Mouse (Mus musculus): ENCODE data around the gene Skiv2l. TPM values are rescaled to one million over a fixed set of nuclear protein-coding genes. Genes with fewer than 3 reads are reported as not detected.
"Not testable (repeated sequence)": the region's sequence is repeated elsewhere in the genome, so short reads cannot be mapped to it uniquely, and the experiment has no call there.

The Skiv2l gene
- total RNA-seq, 2 experiments from 2014 or later = 70.9 to 80.2 TPM

DNA sequence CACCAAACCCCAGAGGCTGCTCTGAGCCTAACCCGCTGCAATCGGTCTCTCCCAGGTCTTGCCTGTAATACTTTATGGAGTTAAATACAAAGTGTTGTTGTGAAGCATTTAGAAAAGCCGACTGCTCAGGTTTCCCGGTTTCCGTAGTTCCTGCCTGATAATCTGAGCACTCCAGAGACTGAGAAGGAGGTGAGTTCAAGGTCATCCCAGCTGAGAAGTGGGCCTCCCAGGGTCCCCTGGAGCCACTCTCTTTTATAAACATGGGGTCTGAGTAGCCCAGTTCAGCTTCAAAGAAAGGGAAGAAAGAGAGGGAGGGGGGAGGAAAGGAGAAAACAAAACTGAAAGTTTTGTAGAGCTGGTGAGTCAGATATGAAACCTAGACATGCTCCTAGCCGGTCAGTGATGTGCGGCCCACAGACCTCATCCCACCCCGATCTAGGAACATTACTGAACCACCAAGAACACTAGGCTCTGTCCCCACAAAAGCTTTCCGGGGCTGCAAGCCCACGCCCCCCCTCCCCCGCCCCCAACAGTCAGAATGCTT is 29.4 kb upstream of the Skiv2l start, which contains the start of gene Zbtb12:
Gene Zbtb12 (plus strand): TSS at position 148 of the 544 bp plus-strand sequence.
- DNase-seq (ENCODE audit: low spot score in 2 of 2) = no peak

DNA sequence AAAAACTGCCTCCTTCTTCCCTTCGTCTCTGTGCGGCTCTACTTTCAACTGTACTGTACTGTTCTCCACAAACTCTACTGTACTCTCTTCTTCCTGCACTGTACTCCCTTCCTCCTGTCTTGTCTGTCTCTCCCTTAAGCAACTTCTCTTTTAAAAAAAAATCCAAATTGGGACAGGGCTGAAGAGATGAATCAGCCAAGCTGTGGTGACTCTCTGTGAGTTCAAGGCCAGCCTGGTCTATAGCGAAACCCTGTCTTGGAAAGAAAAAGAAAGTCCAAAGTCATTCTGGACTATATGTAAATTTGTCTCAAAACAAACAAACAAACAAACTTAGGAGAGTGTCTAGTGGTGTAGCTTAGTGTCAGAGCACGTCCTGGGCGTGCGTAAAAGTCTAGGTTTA is 24.3 kb upstream of the Skiv2l start:
- DNase-seq (ENCODE audit: low spot score in 2 of 2) = no peak

DNA sequence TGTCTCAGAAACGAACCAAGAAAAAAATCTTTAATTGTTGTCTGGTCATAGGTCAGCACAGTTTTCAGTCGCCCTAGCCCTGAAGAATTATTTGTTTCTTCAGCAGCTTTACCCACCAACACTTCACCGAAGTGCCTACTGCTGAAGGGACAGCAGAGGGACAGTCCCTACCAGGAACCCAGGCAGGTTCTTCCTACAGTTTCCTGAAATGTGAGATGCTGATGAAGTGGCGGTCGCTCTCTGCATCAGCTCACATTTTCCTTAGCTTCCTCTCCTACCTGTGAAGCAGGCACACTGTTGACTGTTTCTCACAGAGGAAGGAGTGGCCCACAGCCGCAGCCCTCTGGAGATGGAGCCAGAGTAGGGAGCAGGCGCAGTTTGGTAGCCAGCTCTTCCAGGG is 16.0 kb upstream of the Skiv2l start:
- no peak for DNase-seq (ENCODE audit: low spot score in 2 of 2)

DNA sequence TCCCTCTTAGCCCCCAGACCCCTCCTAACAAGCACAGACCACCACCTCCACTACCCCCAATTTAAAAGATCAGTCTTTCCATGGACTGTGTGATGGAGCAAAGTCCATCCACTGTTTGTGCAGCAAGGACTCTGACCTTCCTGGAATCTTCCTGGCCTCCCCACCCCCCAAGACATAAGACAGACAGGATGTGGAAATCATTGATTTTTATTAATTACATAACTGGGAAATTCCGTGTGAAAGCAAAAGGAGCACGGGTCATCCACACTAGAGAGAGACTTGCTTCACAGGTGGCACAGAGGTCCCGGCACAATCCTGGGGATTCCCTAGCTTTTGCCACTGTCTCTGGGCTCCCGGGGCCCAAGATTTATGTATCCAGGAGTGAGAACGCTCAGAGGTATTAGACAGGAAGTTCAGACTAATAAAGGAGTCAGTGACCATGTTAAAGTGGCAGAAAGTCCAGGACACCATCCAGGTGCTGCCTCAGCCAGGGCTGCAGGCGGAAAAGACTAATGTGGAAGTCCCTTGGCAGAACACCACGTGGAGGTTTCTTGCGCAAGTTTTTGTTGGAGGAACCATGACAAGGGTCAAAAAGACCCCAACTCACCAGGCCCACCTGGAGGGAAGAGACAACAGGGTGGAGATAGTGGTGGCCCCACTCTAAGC is 12.5 kb upstream of the Skiv2l start, which contains the start of gene Cfb:
Gene Cfb (minus strand): TSS at position 103 of the 666 bp plus-strand sequence.
- DNase-seq (ENCODE audit: low spot score in 2 of 2) = no peak

DNA sequence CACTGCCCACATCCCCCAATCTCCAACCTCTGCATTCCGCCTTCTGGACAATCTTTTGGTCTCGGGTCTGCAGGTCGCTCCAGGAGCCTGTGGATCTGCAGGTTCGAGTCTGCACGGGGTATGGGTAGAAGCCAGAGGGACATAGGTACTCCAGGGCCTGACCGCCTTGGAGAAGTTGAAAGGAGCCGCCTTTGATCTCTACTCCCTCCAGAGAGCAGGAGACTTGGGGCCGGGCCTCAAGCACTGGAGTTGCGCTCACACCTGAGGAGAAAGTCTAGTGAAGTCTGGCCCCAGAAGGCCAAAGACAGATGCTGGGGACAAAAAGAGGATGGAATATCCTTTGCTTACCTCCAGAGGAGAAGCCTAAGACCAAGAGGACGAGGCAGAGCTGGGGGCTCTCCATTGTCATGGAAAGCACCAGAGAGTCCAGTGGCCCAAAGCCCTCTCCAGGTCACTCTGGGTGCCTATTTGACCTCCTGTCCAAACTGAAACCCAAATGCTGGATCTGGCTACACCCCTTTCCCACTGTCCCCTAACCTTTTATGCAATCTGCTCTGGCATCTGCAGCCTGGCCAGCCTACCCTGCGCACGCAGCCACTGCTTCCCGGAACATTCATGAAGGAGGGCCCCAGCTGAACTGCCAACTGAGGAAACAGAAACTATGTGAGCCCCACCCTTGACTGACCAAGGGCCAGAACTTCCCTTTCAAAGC is 11.8 kb upstream of the Skiv2l start:
- DNase-seq (ENCODE audit: low spot score in 2 of 2) = no peak

DNA sequence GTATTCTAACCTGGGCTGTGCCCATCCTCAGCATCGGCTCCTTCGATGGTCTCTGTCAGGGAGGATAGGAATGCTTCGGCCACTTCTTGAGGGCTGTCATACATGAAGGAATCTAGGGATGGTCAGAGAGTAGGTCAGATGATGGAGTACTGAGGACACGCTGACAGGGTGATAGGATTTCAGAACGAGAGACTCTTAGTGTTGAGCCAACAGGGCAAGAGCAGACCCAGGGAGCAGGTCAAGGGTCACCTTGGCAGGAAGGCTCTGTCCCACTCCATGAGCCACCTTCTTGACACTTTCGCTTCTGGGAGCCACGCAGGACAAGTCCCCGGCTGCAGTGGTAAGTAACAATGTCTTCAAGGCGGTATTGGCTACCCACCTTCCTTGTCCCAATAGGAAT is 10.5 kb upstream of the Skiv2l start:
- DNase-seq (ENCODE audit: low spot score in 2 of 2) = no peak

DNA sequence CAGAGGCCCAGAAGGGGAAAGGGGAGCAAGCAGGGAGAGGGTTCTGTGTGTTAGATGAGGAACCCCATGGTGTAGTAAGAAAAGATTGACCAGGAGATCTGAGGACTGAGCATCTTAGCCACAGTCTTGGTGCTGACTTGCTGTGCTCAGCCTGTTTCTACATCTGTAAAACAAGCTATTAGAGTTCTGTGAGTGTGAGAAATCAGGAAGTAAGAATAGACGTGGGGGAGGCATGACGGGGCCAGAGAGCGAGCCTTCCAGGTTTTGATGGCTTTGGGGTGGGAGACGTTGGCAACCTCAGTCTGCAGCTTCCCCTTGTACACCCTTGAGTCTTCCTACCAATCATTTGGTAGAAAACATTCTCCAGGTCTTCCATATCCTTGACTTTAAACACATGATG is 8.7 kb upstream of the Skiv2l start:
- DNase-seq (ENCODE audit: low spot score in 2 of 2) = no peak

DNA sequence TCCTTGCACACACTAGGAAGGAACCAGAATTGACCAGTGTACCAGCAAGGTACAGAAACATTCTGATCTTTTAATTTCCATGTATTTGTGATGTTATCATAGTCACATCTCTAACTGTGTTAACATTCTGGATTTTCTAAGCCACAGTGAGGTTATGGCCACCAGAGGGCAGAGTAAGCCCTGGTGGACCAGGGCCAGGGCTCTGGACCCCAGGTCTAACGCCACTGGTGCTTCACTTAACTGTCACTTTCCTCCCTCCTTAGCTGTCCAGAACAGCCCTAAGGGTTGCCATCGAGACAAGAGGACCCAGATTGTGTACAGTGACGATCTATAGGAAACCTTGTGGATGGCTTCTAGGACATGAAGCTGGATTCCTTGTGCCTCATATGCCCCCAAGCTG is 5.8 kb upstream of the Skiv2l start:
- no peak for DNase-seq (ENCODE audit: low spot score in 2 of 2)

DNA sequence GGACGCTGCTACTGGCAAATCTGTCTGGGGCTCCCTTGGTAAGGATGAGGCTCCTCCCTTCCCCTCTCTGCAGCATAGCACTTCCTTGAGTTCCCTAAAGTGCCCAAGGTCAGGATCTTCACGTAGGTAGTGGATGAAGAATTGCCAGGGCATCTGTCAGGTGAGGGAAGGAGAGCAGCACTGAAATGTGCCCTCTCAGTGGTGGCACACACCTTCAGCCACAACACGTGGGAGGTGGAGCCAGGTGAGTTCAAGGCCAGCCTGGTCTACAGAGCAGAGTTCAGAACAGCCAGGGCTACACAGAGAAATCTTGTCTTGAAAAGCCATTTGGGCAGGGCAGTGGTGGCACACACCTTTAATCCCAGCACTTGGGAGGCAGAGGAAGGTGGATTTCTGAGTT is 4.8 kb upstream of the Skiv2l start:
- DNase-seq (ENCODE audit: low spot score in 2 of 2) = no peak

DNA sequence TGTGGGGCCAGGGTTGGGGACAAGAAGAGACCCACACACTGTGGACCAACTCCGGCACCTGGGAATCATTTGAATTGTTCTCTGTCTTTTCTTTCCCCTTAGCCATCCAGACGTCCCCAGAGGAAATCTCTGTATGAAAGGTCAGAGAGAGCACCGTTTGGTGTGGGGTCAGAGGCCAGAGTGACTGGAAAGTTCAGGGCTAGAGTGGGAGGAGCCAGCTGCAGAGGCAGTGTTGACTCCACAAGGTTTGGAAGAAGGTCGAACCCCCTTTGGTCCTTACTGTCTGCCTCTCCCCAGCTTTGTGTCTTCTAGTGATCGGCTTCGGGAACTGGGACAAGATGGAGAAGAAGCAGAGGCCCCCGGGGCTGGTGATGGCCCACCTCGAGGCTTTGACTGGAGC is 3.5 kb upstream of the Skiv2l start:
- no peak for DNase-seq (ENCODE audit: low spot score in 2 of 2)

DNA sequence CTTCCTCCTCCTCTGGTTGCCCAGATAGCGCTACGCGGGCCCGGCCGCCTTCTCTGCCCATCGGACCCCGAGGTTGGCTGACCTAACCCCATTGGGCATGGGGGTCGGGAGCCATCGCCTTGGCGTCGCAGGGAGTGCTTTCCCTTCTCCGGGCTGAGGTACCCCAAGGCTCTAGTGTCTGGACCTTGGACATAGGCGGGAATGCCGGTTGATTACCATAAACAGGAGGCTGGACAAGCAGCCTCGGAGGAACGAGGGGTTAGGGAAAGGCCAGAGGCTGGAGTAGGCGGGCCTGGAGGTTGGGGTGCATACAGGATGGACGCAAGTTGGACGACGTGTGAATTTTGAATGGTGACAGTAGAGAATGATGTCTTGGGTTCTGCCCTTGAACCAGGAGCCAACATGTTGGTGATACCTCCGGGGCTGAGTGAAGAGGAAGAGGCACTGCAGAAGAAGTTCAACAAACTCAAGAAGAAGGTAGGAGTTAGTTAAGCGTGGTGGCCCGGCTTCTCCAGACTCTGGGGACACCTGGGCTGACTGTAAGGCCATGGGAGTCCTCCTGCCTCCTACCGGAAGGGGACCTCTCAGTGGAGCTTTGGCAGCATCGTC is 611 bp upstream of the Skiv2l start:
- no peak for DNase-seq (ENCODE audit: low spot score in 2 of 2)

DNA sequence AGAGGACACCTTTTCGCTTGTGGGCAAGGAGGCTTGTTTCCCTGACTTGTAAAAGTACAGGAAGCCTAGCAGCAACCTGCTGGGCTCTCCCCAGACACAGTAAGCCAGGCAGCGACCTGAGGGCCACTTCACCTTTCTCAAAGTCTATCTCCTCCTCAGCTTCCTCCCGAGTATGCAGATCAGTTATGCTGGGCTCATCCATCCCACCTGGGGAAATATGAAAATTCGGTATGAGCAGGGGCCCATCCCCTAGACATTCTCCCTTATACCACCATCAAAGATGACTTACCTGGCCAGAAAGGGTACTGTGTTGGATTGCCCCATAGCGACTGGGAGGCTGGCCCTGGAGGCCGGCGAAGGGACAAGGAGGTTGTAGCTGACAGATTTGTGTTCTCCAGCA is 2.4 kb downstream of the Skiv2l start:
- DNase-seq (ENCODE audit: low spot score in 2 of 2) = no peak

DNA sequence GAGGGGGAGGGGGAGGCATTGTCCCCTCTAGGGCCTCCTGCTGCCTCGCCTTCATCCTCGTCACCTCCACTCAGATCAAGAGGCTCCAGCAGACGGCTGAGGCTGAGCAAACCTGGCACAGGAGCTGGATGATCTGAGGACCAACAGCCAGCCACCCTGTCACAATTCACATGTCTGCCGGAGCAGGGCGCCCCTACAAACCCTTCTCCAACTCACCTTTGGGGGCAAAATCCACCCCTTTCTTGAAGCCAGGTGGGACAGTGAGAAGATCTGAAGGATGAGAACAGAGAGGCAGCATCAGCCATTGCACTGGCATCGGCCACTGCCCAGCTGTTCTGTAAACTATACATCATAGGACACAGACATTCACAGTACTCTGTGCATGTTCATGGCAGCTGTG is 2.8 kb downstream of the Skiv2l start:
- DNase-seq (ENCODE audit: low spot score in 2 of 2) = no peak

DNA sequence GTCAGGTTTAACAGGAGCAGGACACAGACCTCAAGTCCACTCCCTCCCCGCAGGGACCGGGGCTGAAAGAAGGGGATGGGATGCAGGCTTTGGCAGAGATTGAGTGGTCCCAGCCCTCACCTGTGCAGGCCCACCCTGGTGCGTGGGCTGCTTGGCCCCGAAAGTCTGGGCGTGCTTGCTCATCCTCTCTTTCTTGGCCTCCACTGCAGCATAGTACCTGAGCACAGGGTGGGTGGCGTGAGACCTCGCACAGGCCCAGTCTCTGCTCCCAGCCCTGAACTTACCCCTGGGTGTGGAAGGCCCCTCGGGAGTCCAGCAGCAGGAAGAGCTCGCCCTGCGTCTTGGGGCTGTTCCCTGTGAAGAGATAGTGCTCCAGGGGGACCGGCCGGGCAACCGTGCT is 5.1 kb downstream of the Skiv2l start:
- DNase-seq (ENCODE audit: low spot score in 2 of 2) = no peak

DNA sequence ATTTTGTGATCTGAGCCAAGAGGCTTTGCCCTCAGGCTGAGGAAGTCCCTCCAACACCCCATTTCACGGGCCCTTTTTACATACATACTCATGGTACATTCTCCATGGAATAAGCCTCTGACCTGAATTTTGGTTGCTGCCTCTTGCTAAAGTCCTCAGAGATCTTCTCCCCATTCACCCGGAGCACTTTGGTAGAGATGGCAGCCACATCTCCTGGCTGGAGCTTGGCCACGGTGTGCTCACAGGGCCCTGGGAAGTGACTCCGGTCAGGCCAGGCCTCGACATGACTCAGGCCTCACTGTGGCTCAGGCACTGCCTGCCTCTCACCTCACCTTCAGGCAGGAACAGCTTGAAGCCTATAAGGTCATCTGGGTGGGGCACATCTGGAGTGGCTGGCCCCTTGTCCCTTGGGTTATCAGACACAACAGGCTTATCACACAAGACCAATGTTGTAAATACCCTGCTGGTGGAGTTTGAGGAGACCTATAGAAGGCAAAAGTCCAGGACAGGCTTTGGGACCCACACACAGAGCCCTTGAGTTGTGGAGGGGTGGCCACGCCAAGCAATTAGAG is 9.2 kb downstream of the Skiv2l start:
- no peak for DNase-seq (ENCODE audit: low spot score in 2 of 2)

DNA sequence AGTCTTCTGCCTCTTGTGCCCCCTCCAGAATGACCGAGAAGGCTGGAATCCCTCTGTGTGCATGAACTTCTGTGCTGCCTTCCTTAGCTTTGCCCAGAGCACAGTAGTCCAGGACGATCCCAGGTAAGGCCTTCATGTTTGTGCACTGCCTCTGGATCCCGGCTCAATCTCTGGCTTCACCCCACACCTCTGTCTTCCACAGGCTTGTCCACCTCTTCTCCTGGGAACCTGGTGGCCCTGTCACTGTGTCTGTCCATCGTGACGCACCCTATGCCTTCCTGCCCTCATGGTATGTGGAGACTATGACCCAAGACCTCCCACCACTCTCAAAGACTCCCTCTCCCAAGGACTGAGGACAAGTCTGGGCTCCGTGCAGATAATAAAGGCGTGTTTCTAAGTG is 11.2 kb downstream of the Skiv2l start:
- no peak for DNase-seq (ENCODE audit: low spot score in 2 of 2)

DNA sequence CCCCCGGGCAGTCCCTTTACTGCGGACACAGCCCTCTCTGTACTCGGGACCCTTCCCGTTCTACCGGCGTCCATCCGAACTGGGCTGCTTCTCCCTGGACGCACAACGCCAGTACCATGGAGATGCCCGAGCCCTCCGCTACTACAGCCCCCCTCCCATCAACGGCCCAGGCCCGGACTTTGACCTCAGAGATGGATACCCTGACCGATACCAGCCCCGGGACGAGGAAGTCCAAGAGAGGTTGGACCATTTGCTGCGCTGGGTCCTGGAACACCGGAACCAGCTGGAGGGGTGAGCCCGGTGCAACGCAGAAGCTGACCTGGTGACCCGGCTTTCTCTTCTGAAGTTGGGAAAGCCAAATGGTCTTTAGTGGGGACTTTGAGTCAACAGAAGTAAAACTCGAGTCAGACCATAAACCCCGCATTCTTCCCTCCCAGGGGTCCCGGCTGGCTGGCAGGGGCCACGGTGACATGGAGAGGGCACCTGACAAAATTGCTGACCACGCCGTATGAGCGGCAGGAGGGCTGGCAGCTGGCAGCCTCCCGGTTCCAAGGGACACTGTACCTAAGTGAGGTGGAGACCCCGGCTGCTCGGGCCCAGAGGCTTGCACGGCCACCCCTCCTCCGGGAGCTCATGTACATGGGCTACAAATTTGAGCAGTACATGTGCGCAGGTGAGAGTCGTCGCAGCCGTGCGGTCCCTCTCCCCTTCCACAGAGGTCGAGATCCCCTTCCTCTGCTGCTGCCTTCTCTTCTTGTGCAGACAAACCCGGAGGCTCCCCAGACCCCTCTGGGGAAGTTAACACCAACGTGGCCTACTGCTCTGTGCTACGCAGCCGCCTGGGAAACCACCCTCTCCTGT is 12.3 kb downstream of the Skiv2l start:
- no peak for DNase-seq (ENCODE audit: low spot score in 2 of 2)

DNA sequence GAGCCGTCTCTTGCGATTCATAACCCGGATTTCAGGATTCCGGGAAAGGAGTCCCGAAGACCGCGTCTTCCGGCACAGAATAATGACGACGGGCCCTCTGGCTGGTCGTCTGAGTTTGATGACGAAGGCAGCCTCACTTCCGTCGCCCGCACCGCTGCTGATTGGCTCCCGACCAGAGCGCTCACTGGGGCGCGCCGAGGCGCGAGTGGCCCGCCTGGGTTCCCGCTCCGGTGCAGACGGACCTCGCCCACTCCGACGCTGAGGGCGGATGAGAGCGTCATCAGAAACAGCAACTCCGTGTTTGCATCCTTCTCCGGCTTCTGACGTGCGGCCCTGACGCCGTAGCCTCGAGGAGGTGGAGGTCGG is 13.2 kb downstream of the Skiv2l start, which contains the start of the genes Stk19 and Dxo:
Gene Stk19 (minus strand): TSS at position 90 of the 366 bp plus-strand sequence.
Gene Dxo (plus strand): TSS at position 164 of the 366 bp plus-strand sequence.
- DNase-seq (ENCODE audit: low spot score in 2 of 2) = peak; percentile 91 to 92

DNA sequence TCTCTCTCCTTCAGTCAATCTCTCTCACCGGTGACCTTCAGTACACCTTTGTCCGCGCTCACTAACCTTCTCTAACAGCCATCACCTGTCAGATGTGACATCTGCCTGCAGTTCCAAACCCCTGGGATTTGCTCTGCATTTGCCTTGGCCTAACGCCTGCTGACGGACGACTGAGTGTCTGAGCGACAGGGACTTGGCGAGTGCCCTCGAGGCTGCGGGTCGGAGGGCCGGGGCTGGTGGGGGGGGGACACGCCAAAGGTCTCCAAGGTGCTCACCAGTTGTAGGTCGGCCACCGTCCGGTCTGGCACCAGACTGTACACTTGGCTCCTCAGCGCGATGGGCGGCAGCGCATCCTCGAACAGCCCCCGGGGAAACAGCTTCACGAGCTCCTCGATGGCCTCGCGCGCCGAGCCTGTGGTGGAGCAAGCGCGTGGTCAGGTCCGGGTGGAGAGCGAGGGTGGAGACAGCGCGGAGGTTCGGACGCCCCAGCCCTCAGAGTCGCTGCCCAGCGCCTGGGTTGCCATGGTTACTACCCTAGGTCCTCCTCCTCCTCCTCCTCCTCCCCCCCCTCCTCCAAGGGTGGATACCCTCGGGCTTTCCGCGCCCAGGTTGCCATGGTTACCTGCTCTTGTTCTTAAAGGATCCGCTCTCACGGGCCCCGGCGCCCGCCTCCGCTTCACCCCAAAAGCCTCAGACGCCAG is 13.7 kb downstream of the Skiv2l start:
- DNase-seq (ENCODE audit: low spot score in 2 of 2) = no peak

DNA sequence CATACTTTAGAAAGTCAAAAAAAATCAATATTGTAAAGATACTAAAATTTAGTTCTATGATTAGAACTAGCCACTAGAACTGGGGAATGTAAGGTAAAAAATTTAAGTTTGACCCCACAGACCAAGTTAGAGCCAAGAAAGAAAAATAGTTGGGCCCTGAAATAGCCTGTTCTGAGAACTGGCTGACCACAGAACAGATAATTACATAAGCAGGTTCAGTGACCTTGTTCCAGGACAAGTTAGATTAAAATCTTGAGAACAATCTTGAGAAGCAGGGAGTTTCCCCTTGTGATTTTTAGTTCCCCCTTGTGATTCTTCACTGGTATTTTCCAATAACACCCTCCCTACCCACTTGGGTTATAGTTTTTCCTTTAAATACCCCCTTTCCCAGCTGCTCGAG is 19.2 kb downstream of the Skiv2l start:
- not testable (repeated sequence) for DNase-seq (ENCODE audit: low spot score in 2 of 2)
